Mouse (Mus musculus): ENCODE measurements at regions not wholly inside any gene's neighbourhood (a gene's known extent, or its start where the extent isn't known, plus 50 kb on each side); places are given as distances from the start of the nearest gene placed in this dataset.

- H3K9ac ChIP-seq (replicated peaks; ENCODE audit: low read depth), result no peak overlapping the region
- no peaks in the 10 kb centered on the region for H3K27me3 ChIP-seq (replicated peaks; ENCODE audit: insufficient read depth, low read length)
- TF ChIP-seq EP300 (IDR thresholded peaks at IDR 0.05) (no peak), CTCF (IDR thresholded peaks at IDR 0.05) (no peak)
- no peaks in the 10 kb centered on the region for H3K36me3 ChIP-seq (ENCODE audit: insufficient read depth, low read length)
- no peak overlapping the region for H3K27ac ChIP-seq (ENCODE audit: low read length)
- ATAC-seq (no peak), DNase-seq (ENCODE audit: low spot score) (no peak)
- WGBS, result 34% methylated on average over 9 of the region's 9 CpGs
- no peaks in the 10 kb centered on the region for H3K9me3 ChIP-seq (ENCODE audit: low read length)
- H3K4me2 ChIP-seq (replicated peaks; ENCODE audit: low read depth, low read length), result no peak overlapping the region
- no peak overlapping the region for H3K4me3 ChIP-seq (ENCODE audit: low read depth, low read length)
- H3K4me1 ChIP-seq (ENCODE audit: insufficient read depth, low read depth, low read length), result no peaks in the 10 kb centered on the region
These were observed 81.2 kb downstream of the Gm12689 start for GRCm38 (mm10) chr4:99376911-99377310.

- H3K4me2 ChIP-seq (replicated peaks; ENCODE audit: low read depth, low read length), result no peak overlapping the region
- DNase-seq (ENCODE audit: low spot score) (no peak), ATAC-seq (no peak)
- H3K9ac ChIP-seq (replicated peaks; ENCODE audit: low read depth), result no peak overlapping the region
- WGBS, result 88% methylated on average over 4 of the region's 4 CpGs
- H3K4me3 ChIP-seq (ENCODE audit: low read depth, low read length), result no peak overlapping the region
- H3K36me3 ChIP-seq (ENCODE audit: insufficient read depth, low read length), result no peaks in the 10 kb centered on the region
- H3K9me3 ChIP-seq (ENCODE audit: low read length), result no peaks in the 10 kb centered on the region
- H3K4me1 ChIP-seq (ENCODE audit: insufficient read depth, low read depth, low read length), result no peaks in the 10 kb centered on the region
- H3K27ac ChIP-seq (ENCODE audit: low read length), result no peak overlapping the region
- no peaks in the 10 kb centered on the region for H3K27me3 ChIP-seq (replicated peaks; ENCODE audit: insufficient read depth, low read length)
- TF ChIP-seq EP300 (IDR thresholded peaks at IDR 0.05) (no peak), CTCF (IDR thresholded peaks at IDR 0.05) (peak; percentile 26; the same call in 1 of the 2 replicates)
These were observed 84.3 kb downstream of the Gm12689 start for GRCm38 (mm10) chr4:99379983-99380382.

DNA sequence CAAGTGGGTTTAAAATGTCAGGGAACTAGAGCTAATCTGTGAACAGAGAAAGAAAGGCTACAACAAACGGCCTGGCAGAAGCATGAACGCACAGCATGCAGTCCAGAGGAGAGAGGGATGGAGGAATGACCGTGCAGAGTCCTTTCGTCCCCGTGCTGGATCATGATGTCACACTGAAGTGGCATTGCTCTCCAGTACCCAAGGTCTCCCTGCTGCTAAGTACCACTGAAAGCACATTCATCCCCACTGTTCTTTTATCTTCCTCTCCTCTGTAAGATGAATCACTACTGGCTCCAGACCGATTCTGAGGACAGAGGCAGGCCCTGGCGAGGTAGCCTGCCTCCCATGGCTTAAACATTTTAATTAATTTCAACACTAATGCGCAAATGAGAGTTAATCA is 89.7 kb downstream of the Gm12689 start:
- H3K4me2 ChIP-seq (replicated peaks; ENCODE audit: low read depth, low read length), result no peak overlapping the region
- no peak for ATAC-seq
- no peak overlapping the region for H3K4me3 ChIP-seq (ENCODE audit: low read depth, low read length)
- no peaks in the 10 kb centered on the region for H3K4me1 ChIP-seq (ENCODE audit: insufficient read depth, low read depth, low read length)
- WGBS, result 26% methylated on average over 8 of the region's 8 CpGs
- no peak for DNase-seq (ENCODE audit: low spot score)
- H3K9me3 ChIP-seq (ENCODE audit: low read length), result no peaks in the 10 kb centered on the region
- H3K27ac ChIP-seq (ENCODE audit: low read length), result no peak overlapping the region
- H3K27me3 ChIP-seq (replicated peaks; ENCODE audit: insufficient read depth, low read length), result no peaks in the 10 kb centered on the region
- H3K36me3 ChIP-seq (ENCODE audit: insufficient read depth, low read length), result no peaks in the 10 kb centered on the region
- H3K9ac ChIP-seq (replicated peaks; ENCODE audit: low read depth), result no peak overlapping the region
- TF ChIP-seq CTCF (IDR thresholded peaks at IDR 0.05), result no peak
- TF ChIP-seq EP300 (IDR thresholded peaks at IDR 0.05), result no peak

- no peaks in the 10 kb centered on the region for H3K36me3 ChIP-seq (ENCODE audit: insufficient read depth, low read length)
These were observed 93.7 kb downstream of the Gm12689 start for GRCm38 (mm10) chr4:99389428-99389827.

GRCm38 (mm10) chr4:99392986-99393385 is 97.3 kb downstream of the Gm12689 start:
- H3K9ac ChIP-seq (replicated peaks; ENCODE audit: low read depth), result no peak overlapping the region
- no peaks in the 10 kb centered on the region for H3K36me3 ChIP-seq (ENCODE audit: insufficient read depth, low read length)
- ATAC-seq, result no peak
- H3K27ac ChIP-seq (ENCODE audit: low read length), result no peak overlapping the region
- no peaks in the 10 kb centered on the region for H3K4me1 ChIP-seq (ENCODE audit: insufficient read depth, low read depth, low read length)
- TF ChIP-seq CTCF (IDR thresholded peaks at IDR 0.05) (no peak), EP300 (IDR thresholded peaks at IDR 0.05) (no peak)
- no peaks in the 10 kb centered on the region for H3K9me3 ChIP-seq (ENCODE audit: low read length)
- 80% methylated on average over 5 of the region's 5 CpGs for WGBS
- H3K27me3 ChIP-seq (replicated peaks; ENCODE audit: insufficient read depth, low read length), result no peaks in the 10 kb centered on the region
- no peak for DNase-seq (ENCODE audit: low spot score)
- no peak overlapping the region for H3K4me3 ChIP-seq (ENCODE audit: low read depth, low read length)
- no peak overlapping the region for H3K4me2 ChIP-seq (replicated peaks; ENCODE audit: low read depth, low read length)

More at GRCm38 (mm10) chr4:99389428-99389827, 93.7 kb downstream of the Gm12689 start:
- ATAC-seq (no peak), DNase-seq (ENCODE audit: low spot score) (no peak)
- H3K27me3 ChIP-seq (replicated peaks; ENCODE audit: insufficient read depth, low read length), result no peaks in the 10 kb centered on the region
- TF ChIP-seq CTCF (IDR thresholded peaks at IDR 0.05), result no peak
- TF ChIP-seq EP300 (IDR thresholded peaks at IDR 0.05), result no peak
- no peaks in the 10 kb centered on the region for H3K9me3 ChIP-seq (ENCODE audit: low read length)
- H3K4me1 ChIP-seq (ENCODE audit: insufficient read depth, low read depth, low read length), result no peaks in the 10 kb centered on the region
- H3K4me3 ChIP-seq (ENCODE audit: low read depth, low read length), result no peak overlapping the region
- H3K4me2 ChIP-seq (replicated peaks; ENCODE audit: low read depth, low read length), result no peak overlapping the region
- WGBS, result 56% methylated on average over 1 of the region's 1 CpGs
- no peak overlapping the region for H3K9ac ChIP-seq (replicated peaks; ENCODE audit: low read depth)
- H3K27ac ChIP-seq (ENCODE audit: low read length), result no peak overlapping the region

DNA sequence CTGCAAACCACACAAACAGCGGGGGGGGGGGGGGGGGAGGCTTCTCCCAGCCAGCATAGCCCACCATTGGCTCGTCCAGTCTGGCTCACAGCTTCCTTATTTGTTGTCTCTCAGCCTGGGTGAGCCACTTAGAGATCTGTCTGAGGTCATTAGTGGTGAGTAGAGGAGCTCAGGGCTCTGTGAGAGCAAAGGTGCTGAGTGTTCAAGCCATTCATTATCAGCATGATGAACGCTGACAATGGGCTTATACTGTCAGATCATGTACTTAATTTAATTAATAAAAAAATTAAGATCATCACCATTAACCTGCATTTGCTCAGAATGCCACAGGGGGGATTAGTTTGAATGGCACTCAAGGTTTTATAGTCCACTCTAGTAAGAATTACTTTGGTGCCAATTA is 98.5 kb downstream of the Gm12689 start:
- 62% methylated on average over 3 of the region's 3 CpGs for WGBS
- no peak overlapping the region for H3K9ac ChIP-seq (replicated peaks; ENCODE audit: low read depth)
- DNase-seq (ENCODE audit: low spot score), result no peak
- ATAC-seq, result no peak
- no peaks in the 10 kb centered on the region for H3K4me1 ChIP-seq (ENCODE audit: insufficient read depth, low read depth, low read length)
- TF ChIP-seq EP300 (IDR thresholded peaks at IDR 0.05), result no peak
- no peak for TF ChIP-seq CTCF (IDR thresholded peaks at IDR 0.05)
- no peak overlapping the region for H3K4me2 ChIP-seq (replicated peaks; ENCODE audit: low read depth, low read length)
- no peak overlapping the region for H3K4me3 ChIP-seq (ENCODE audit: low read depth, low read length)
- no peaks in the 10 kb centered on the region for H3K27me3 ChIP-seq (replicated peaks; ENCODE audit: insufficient read depth, low read length)
- H3K9me3 ChIP-seq (ENCODE audit: low read length), result no peaks in the 10 kb centered on the region
- no peak overlapping the region for H3K27ac ChIP-seq (ENCODE audit: low read length)
- no peaks in the 10 kb centered on the region for H3K36me3 ChIP-seq (ENCODE audit: insufficient read depth, low read length)

DNA sequence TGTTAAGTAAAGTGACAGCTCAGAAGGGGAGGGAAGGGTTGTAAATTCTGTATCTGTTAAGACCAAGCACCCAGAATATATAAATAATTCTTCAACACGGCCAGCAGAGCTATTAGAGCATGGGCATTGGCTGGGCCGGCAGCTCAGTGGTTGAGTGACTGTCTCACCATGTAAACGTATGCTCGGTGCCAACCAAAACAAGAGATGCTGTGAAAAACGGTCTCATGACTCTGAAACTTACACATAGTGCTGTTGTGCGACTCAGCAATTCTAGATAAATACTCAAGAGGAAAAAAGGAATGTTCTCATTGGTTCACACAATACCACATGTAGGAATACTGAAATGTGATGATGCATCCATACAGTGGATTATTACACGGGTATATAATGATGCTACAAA is 111.8 kb downstream of the Gm12689 start:
- no peak overlapping the region for H3K4me3 ChIP-seq (ENCODE audit: low read depth, low read length)
- WGBS, result 66% methylated on average over 7 of the region's 7 CpGs
- DNase-seq (ENCODE audit: low spot score) (no peak), ATAC-seq (no peak)
- no peaks in the 10 kb centered on the region for H3K36me3 ChIP-seq (ENCODE audit: insufficient read depth, low read length)
- no peaks in the 10 kb centered on the region for H3K4me1 ChIP-seq (ENCODE audit: insufficient read depth, low read depth, low read length)
- H3K27ac ChIP-seq (ENCODE audit: low read length), result no peak overlapping the region
- H3K9me3 ChIP-seq (ENCODE audit: low read length), result no peaks in the 10 kb centered on the region
- H3K9ac ChIP-seq (replicated peaks; ENCODE audit: low read depth), result no peak overlapping the region
- H3K27me3 ChIP-seq (replicated peaks; ENCODE audit: insufficient read depth, low read length), result no peaks in the 10 kb centered on the region
- no peak overlapping the region for H3K4me2 ChIP-seq (replicated peaks; ENCODE audit: low read depth, low read length)
- TF ChIP-seq CTCF (IDR thresholded peaks at IDR 0.05), result no peak
- no peak for TF ChIP-seq EP300 (IDR thresholded peaks at IDR 0.05)
